Mouse (Mus musculus) myocyte (in vitro differentiated cells): ENCODE data around the gene Dhps.

Source experiments
- MAX ChIP-seq: IDR thresholded peaks from one replicate; pipeline ENCODE4 v1.6.1; 2011; ENCODE audit warnings: low read depth, mild to moderate bottlenecking, control low read depth
- MYOG ChIP-seq, 3 experiments: IDR thresholded peaks; one replicate each; pipeline ENCODE4 v1.6.1; 2011; ENCODE audit warnings: control low read depth in 2 of 3, low read depth in 2 of 3, mild to moderate bottlenecking in 2 of 3; ENCODE audit not compliant: insufficient read length in 2 of 3, control insufficient read depth in 1 of 3, insufficient read depth in 1 of 3
- POLR2A ChIP-seq: IDR thresholded peaks from one replicate; pipeline ENCODE4 v1.6.1; 2011; ENCODE audit warnings: low read depth, mild to moderate bottlenecking, control low read depth, moderate library complexity; ENCODE audit not compliant: insufficient read length
- REST ChIP-seq: IDR thresholded peaks from one replicate; pipeline ENCODE4 v1.6.1; 2011; ENCODE audit warnings: mild to moderate bottlenecking, control low read depth, moderate library complexity; ENCODE audit not compliant: insufficient read depth, insufficient read length
- TCF12 ChIP-seq: IDR thresholded peaks from one replicate; pipeline ENCODE4 v1.6.1; 2011; ENCODE audit warnings: mild to moderate bottlenecking, control low read depth; ENCODE audit not compliant: poor library complexity, insufficient read depth, severe bottlenecking
- TCF3 ChIP-seq: IDR thresholded peaks from one replicate; pipeline ENCODE4 v1.6.1; 2011; ENCODE audit warnings: low read depth, control low read depth; ENCODE audit not compliant: insufficient read length
- USF1 ChIP-seq: IDR thresholded peaks from one replicate; pipeline ENCODE4 v1.6.1; 2011; ENCODE audit warnings: low read depth, mild to moderate bottlenecking, control low read depth, moderate library complexity

GRCm38 (mm10) chr8:85032622-85033311, 38.8 kb upstream of the Dhps start:
- TF ChIP-seq POLR2A (no peak), USF1 (no peak), MAX (no peak), TCF3 (no peak), REST (no peak), TCF12 (no peak), MYOG (IDR thresholded peaks at IDR 0.05; ENCODE audit: control insufficient read depth in 1 of 3, insufficient read depth in 1 of 3, insufficient read length in 2 of 3, low read depth in 2 of 3) (no peak)
